Mouse (Mus musculus) embryonic facial prominence, embryonic 14.5 days (tissue): ENCODE data around the gene Tmem38b. TPM values are rescaled to one million over a fixed set of nuclear protein-coding genes. Genes with fewer than 3 reads are reported as not detected.

ENCODE experiments used
- ATAC-seq: fragments of 200-750 bp; cut with Nextera tagmentation; 2 replicates; pipeline ENCODE4 v1.8.0; 2017; ENCODE audit warnings: low read depth, moderate number of reproducible peaks, moderate TSS enrichment
- DNase-seq: peaks from one replicate; pipeline ENCODE4 v3.0.0-alpha.2; 2015; ENCODE audit warnings: low spot score
- H3K27ac ChIP-seq: fragments of 300-500 bp; sonication (generic); replicated peaks from 2 replicates; pipeline ENCODE4 v1.5.1; 2014; ENCODE audit warnings: low read depth, mild to moderate bottlenecking, low read length, moderate library complexity
- H3K27me3 ChIP-seq: fragments of 300-500 bp; sonication (generic); replicated peaks from 2 replicates; pipeline ENCODE4 v1.6.1; 2014; ENCODE audit warnings: low read length; ENCODE audit not compliant: control insufficient read depth, insufficient read depth
- H3K36me3 ChIP-seq: fragments of 300-500 bp; sonication (generic); 2 replicates; pipeline ENCODE4 v1.6.1; 2014; ENCODE audit warnings: low read length, mixed read lengths; ENCODE audit not compliant: control insufficient read depth, insufficient read depth
- H3K4me1 ChIP-seq: fragments of 300-500 bp; sonication (generic); 2 replicates; pipeline ENCODE4 v1.6.1; 2014; ENCODE audit warnings: antibody characterized with exemption, low read length; ENCODE audit not compliant: control insufficient read depth, insufficient read depth
- H3K4me2 ChIP-seq: fragments of 300-500 bp; sonication (generic); 2 replicates; pipeline ENCODE4 v1.6.1; 2014; ENCODE audit warnings: low read depth, mild to moderate bottlenecking, low read length, moderate library complexity, mixed read lengths
- H3K4me3 ChIP-seq: fragments of 300-500 bp; sonication (generic); 2 replicates; pipeline ENCODE4 v1.5.1; 2014; ENCODE audit warnings: low read depth, mild to moderate bottlenecking, low read length
- H3K9ac ChIP-seq: fragments of 300-500 bp; sonication (generic); 2 replicates; pipeline ENCODE4 v1.6.1; 2014; ENCODE audit warnings: low read depth, mild to moderate bottlenecking, low read length, moderate library complexity, mixed read lengths
- H3K9me3 ChIP-seq: fragments of 300-500 bp; sonication (generic); 2 replicates; pipeline ENCODE4 v1.6.1; 2016; ENCODE audit warnings: low read length; ENCODE audit not compliant: control insufficient read depth
- WGBS: fragments of 180-500 bp; shearing (Covaris S2); extraction: QIAGEN DNeasy Blood & Tissue Kit; methylation state at CpG from one replicate; pipeline ENCODE4 v1.1.7; 2014; 5-methylcytosine and 5-hydroxymethylcytosine counted together
- polyA plus RNA-seq: library from polyadenylated mRNA; unstranded; fragments of >200 nt; fragmentation: Nextera tagmentation; extraction: Ambion mirVana; gene quantifications from 2 replicates; pipeline ENCODE4 v1.2.1, GENCODE M21; 2014

Gene Tmem38b
- polyA plus RNA-seq, 1 experiment from 2014 or later, result 17.8 TPM

DNA sequence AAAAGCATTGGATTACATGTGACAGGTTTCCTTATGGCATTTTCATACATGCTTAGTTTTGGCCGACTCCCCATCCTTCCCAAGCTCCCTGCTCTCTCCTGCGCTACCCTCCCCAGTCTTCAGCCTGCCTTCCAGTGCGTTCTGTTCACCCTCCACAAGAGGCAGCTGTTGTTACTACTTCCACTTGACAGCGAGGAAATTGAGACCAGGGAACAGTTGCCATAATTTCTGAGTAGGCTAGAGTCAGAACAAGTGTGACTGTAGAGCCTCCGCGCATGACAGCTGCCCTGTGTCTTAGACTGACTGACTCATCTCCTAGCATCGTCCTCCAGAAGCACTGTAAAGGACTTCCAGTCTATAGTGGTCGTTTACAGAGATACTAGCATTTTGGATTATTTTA is 17.7 kb downstream of the Tmem38b start:
- no peak overlapping the region for H3K4me3 ChIP-seq
- peak; percentile 64 for DNase-seq
- no peaks in the 10 kb centered on the region for H3K36me3 ChIP-seq
- 59% methylated on average over 8 of the region's 8 CpGs for WGBS
- H3K4me2 ChIP-seq, result no peak overlapping the region
- H3K27me3 ChIP-seq, result no peaks in the 10 kb centered on the region
- no peak overlapping the region for H3K27ac ChIP-seq
- no peak overlapping the region for H3K9ac ChIP-seq
- no peaks in the 10 kb centered on the region for H3K4me1 ChIP-seq
- no peaks in the 10 kb centered on the region for H3K9me3 ChIP-seq
- ATAC-seq, result peak; percentile 77; the same call in 1 of the 2 replicates

DNA sequence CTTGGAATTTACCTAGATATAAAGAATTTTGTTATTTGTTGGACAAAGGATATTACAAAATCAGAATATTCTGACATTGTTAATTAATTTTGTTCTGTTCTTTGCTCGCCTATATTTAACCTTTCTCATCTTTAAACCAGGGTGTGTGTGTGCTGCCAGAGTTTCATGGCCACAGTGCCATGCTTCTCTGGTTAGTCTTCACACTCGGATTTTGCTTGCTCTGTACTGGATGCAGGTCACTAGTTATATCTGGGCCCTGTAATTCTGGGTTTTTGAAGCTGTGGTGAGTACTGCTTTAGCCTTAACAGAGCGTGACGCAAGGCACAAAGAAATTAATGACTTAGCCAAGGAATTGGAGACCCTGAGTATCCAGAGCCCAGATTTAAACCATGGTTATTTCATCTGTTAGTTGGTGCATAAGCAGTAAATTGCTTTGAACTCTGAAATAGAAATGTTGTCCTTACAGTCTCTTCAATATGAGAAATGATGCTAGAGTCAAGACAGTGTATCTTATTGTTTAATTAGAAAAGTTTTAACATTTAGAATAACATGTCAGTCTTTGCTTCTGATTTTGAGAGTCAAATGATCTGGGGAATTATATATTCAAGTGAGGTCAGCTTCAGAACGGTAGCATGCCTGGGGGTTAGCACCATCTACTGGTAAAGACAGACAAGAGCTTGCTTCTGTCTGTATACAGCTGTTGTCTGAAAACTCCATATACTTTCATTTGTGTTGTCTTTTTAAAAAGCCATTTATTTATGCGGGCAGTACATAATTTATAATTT is 19.2 kb downstream of the Tmem38b start:
- H3K27ac ChIP-seq, result no peak overlapping the region
- WGBS, result 51% methylated on average over 6 of the region's 6 CpGs
- H3K27me3 ChIP-seq, result no peaks in the 10 kb centered on the region
- no peaks in the 10 kb centered on the region for H3K4me1 ChIP-seq
- peak; percentile 64 for DNase-seq
- no peak overlapping the region for H3K4me3 ChIP-seq
- H3K9me3 ChIP-seq, result no peaks in the 10 kb centered on the region
- no peak overlapping the region for H3K4me2 ChIP-seq
- no peak for ATAC-seq
- H3K36me3 ChIP-seq, result no peaks in the 10 kb centered on the region
- no peak overlapping the region for H3K9ac ChIP-seq

DNA sequence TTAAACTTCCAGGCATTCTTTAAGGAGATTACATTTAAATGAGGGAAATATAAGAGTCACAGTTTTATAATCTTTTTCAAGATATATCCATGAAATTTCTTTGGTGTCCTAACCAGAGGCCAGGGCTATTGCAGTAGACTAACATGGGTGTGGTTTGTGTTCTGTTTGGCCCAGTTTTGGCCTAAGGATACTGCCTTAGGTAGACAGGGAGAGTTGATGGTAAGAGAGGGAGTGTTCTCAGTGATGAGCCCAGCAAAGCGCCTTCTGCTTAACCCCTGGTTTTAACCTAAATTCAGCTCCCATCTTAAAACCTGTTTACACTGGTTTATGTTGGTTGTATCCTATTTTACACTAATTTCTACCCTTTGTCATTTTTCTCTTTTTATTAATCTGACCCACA is 19.8 kb downstream of the Tmem38b start:
- Histone ChIP-seq H3K9me3 (no peaks in the 10 kb centered on the region), H3K27ac (no peak overlapping the region), H3K4me2 (no peak overlapping the region), H3K4me3 (no peak overlapping the region), H3K9ac (no peak overlapping the region), H3K36me3 (no peaks in the 10 kb centered on the region), H3K27me3 (no peaks in the 10 kb centered on the region), H3K4me1 (no peaks in the 10 kb centered on the region)
- 94% methylated on average over 1 of the region's 1 CpGs for WGBS
- no peak for ATAC-seq
- no peak for DNase-seq

DNA sequence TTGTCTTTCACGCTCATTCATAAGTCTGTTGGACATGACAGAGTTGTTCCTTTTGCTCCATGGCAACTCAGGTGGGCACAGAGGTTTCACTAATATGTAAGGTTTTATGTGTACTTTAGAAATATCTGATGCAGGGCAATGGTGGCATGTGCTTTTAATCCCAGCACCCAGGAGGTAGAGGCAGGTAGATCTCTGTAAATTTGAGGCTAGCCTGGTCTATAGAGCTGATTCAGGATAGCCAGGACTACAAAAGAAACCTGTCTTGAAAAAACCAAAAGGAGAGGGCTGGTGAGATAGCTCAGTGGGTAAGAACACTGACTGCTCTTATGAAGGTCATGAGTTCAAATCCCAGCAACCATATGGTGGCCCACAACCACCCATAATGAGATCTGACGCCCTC is 20.5 kb downstream of the Tmem38b start:
- no peak overlapping the region for H3K4me3 ChIP-seq
- H3K4me1 ChIP-seq, result no peaks in the 10 kb centered on the region
- H3K27ac ChIP-seq, result no peak overlapping the region
- no peak overlapping the region for H3K9ac ChIP-seq
- no peak for ATAC-seq
- 57% methylated on average over 2 of the region's 2 CpGs for WGBS
- no peak overlapping the region for H3K4me2 ChIP-seq
- H3K36me3 ChIP-seq, result no peaks in the 10 kb centered on the region
- no peaks in the 10 kb centered on the region for H3K9me3 ChIP-seq
- no peak for DNase-seq
- H3K27me3 ChIP-seq, result no peaks in the 10 kb centered on the region

DNA sequence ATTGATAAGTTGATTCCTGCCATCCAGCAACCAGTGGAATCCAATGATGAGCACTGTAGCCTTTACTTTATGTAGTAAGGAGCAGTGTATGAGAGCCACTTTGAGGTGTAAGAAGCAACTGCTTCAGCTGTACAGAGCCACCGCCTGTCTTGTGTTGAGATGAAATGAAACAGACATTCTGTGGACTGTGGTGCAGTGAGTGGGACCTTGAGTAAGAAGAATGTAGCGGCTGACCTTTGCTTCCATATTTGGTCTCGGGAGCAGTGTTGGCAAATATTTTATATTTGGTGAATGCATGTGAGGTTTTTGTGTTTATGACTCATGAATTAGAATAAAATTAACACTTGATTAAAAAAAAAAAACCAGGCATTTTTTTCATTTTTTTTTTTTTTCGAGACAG is 21.7 kb downstream of the Tmem38b start:
- Histone ChIP-seq H3K27me3 (no peaks in the 10 kb centered on the region), H3K4me2 (no peak overlapping the region)
- no peak for DNase-seq

DNA sequence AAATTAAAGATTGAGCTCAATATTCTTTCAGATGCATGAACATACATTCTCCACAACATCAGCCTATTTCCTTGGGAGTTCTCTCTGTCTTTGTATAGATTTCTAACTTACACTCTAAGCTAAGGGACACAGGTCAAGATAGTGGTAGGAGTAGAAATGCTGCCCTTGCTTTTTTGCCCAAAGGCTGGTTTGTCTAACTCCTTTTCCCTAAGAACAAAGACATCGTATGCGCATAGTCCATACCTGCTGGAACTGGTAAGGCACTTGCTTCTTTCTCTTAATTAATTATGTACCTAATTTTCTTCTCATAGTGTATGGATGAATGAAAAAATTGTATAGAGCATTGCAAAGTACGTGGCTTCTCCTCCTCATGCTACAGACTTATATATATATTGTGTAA is 22.5 kb downstream of the Tmem38b start:
- no peak overlapping the region for H3K4me2 ChIP-seq
- DNase-seq (no peak), ATAC-seq (no peak)
- H3K9ac ChIP-seq, result no peak overlapping the region
- H3K27me3 ChIP-seq, result no peaks in the 10 kb centered on the region
- H3K9me3 ChIP-seq, result no peaks in the 10 kb centered on the region
- H3K4me1 ChIP-seq, result no peaks in the 10 kb centered on the region
- WGBS, result 89% methylated on average over 3 of the region's 3 CpGs
- H3K36me3 ChIP-seq, result no peaks in the 10 kb centered on the region
- H3K27ac ChIP-seq, result no peak overlapping the region
- no peak overlapping the region for H3K4me3 ChIP-seq

More for the DNA sequence above, 21.7 kb downstream of the Tmem38b start:
- Histone ChIP-seq H3K9ac (no peak overlapping the region), H3K27ac (no peak overlapping the region), H3K9me3 (no peaks in the 10 kb centered on the region), H3K36me3 (no peaks in the 10 kb centered on the region), H3K4me1 (no peaks in the 10 kb centered on the region), H3K4me3 (no peak overlapping the region)
- WGBS, result 93% methylated on average over 4 of the region's 4 CpGs
- no peak for ATAC-seq

DNA sequence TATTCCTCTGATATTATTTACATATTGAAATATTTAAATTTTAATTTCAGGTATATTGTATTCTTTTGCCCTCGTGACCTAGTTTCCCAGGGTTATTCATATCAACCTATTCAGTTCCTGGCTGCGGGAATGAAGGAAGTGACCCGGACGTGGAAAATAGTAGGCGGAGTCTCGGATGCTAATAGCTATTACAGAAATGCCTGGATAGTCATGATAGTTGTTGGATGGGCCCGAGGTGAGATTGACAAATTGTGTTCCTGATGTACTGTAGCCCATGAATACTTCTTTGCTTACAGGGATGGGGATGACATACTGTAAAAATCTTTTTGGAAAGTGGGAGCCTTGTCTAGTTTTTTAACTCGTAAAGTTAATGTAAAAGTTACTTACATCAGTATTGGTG is 23.0 kb downstream of the Tmem38b start:
- no peaks in the 10 kb centered on the region for H3K9me3 ChIP-seq
- H3K9ac ChIP-seq, result no peak overlapping the region
- 89% methylated on average over 8 of the region's 8 CpGs for WGBS
- ATAC-seq (no peak), DNase-seq (no peak)
- H3K4me2 ChIP-seq, result no peak overlapping the region
- no peaks in the 10 kb centered on the region for H3K4me1 ChIP-seq
- no peak overlapping the region for H3K27ac ChIP-seq
- H3K4me3 ChIP-seq, result no peak overlapping the region
- H3K36me3 ChIP-seq, result no peaks in the 10 kb centered on the region
- H3K27me3 ChIP-seq, result no peaks in the 10 kb centered on the region

DNA sequence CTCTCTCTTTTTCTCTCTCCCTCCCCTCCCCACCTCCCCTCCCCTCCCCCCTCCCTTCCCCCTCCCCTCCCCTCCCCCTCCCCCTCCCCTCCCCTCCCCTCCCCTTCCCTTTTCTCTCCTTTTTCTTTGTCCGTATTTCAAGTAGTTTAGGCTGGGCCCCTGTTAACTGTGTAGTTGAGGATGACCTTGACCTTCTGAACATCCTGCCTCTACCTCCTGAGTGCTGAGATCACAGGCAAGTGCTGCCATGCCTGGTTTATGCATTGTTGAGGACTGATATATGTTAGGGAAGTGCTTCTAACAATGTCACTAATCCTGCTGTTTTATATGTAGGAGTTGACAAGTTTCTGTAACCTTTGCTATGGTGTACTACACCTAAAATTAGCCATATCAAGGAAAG is 24.0 kb downstream of the Tmem38b start:
- H3K9ac ChIP-seq, result no peak overlapping the region
- no peak overlapping the region for H3K4me2 ChIP-seq
- no peak overlapping the region for H3K4me3 ChIP-seq
- H3K27ac ChIP-seq, result no peak overlapping the region
- WGBS, result no CpG with 5 or more reads among the region's 1 CpGs
- H3K27me3 ChIP-seq, result no peaks in the 10 kb centered on the region
- no peaks in the 10 kb centered on the region for H3K9me3 ChIP-seq
- no peaks in the 10 kb centered on the region for H3K4me1 ChIP-seq
- H3K36me3 ChIP-seq, result no peaks in the 10 kb centered on the region
- DNase-seq, result no peak
- no peak for ATAC-seq

DNA sequence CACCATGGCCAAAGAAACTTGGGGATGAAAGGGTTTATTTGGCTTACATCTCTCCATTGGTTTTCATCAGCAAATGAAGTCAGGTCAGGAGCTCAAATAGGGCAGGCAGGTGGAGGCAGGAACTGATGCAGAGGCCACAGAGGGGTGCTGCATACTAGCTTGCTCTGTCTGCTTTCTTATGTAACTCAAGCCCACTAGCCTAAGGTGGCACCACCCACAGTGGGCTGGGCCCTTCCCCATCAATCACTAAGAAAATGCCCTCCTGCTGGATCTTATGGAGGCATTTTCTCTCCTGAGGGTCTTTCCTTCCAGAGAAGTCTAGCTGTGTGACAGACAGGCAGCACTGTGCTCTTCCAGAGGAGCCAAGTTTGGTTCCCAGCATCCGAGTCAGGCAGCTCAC is 27.5 kb downstream of the Tmem38b start:
- Histone ChIP-seq H3K9me3 (no peaks in the 10 kb centered on the region), H3K4me3 (no peak overlapping the region), H3K4me2 (no peak overlapping the region), H3K4me1 (no peaks in the 10 kb centered on the region), H3K9ac (no peak overlapping the region), H3K27ac (no peak overlapping the region), H3K27me3 (no peaks in the 10 kb centered on the region), H3K36me3 (no peaks in the 10 kb centered on the region)
- 80% methylated on average over 1 of the region's 1 CpGs for WGBS
- DNase-seq (no peak), ATAC-seq (no peak)
